Mouse (Mus musculus) C2C12 (cell line): ENCODE results near the gene Samd10.

ENCODE experiments used
- CEBPB ChIP-seq: IDR thresholded peaks from one replicate; pipeline ENCODE4 v1.6.1; 2011; ENCODE audit warnings: low read depth, mild to moderate bottlenecking, control low read depth, moderate library complexity
- CTCF ChIP-seq: IDR thresholded peaks from one replicate; pipeline ENCODE4 v1.5.1; 2011; ENCODE audit not compliant: control insufficient read depth, insufficient read depth, insufficient read length
- MAX ChIP-seq: IDR thresholded peaks from one replicate; pipeline ENCODE4 v1.6.1; 2011; ENCODE audit warnings: mild to moderate bottlenecking, control low read depth
- USF1 ChIP-seq: IDR thresholded peaks from one replicate; pipeline ENCODE4 v1.6.1; 2011; ENCODE audit warnings: low read depth, mild to moderate bottlenecking, control low read depth, moderate library complexity

GRCm38 (mm10) chr2:181580131-181580772 lies 18.8 kb downstream of the Samd10 start:
- TF ChIP-seq CTCF (no peak), USF1 (no peak), CEBPB (no peak), MAX (no peak)
